Mouse (Mus musculus) hindbrain, embryonic 13.5 days (tissue): ENCODE results near the gene Ndufs2. TPM values are rescaled to one million over a fixed set of nuclear protein-coding genes. Genes with fewer than 3 reads are reported as not detected.

ENCODE experiments used
- ATAC-seq: fragments of 200-750 bp; cut with Nextera tagmentation; 2 replicates; pipeline ENCODE4 v1.8.0; 2017; ENCODE audit warnings: moderate TSS enrichment; ENCODE audit not compliant: low FRiP score
- H3K27ac ChIP-seq: fragments of 300-500 bp; sonication (generic); 2 replicates; pipeline ENCODE4 v1.5.1; 2015; ENCODE audit warnings: inconsistent platforms, mild to moderate bottlenecking, moderate library complexity
- H3K27me3 ChIP-seq: fragments of 300-500 bp; sonication (generic); 2 replicates; pipeline ENCODE4 v1.6.1; 2015; ENCODE audit warnings: mild to moderate bottlenecking, inconsistent platforms
- H3K36me3 ChIP-seq: fragments of 300-500 bp; sonication (generic); 2 replicates; pipeline ENCODE4 v1.6.1; 2015; ENCODE audit warnings: mild to moderate bottlenecking, inconsistent platforms
- H3K4me1 ChIP-seq: fragments of 300-500 bp; sonication (generic); replicated peaks from 2 replicates; pipeline ENCODE4 v1.6.1; 2015; ENCODE audit warnings: inconsistent platforms
- H3K4me2 ChIP-seq: fragments of 300-500 bp; sonication (generic); 2 replicates; pipeline ENCODE4 v1.6.1; 2015; ENCODE audit warnings: inconsistent platforms, mild to moderate bottlenecking, moderate library complexity
- H3K4me3 ChIP-seq: fragments of 300-500 bp; sonication (generic); 2 replicates; pipeline ENCODE4 v1.5.1; 2015; ENCODE audit warnings: mild to moderate bottlenecking, inconsistent platforms
- H3K9ac ChIP-seq: fragments of 300-500 bp; sonication (generic); 2 replicates; pipeline ENCODE4 v1.6.1; 2015; ENCODE audit warnings: mild to moderate bottlenecking, inconsistent platforms
- H3K9me3 ChIP-seq: fragments of 300-500 bp; sonication (generic); 2 replicates; pipeline ENCODE4 v1.6.1; 2016; ENCODE audit warnings: inconsistent platforms
- WGBS: fragments of 180-500 bp; shearing (Covaris S2); methylation state at CpG from one replicate; pipeline ENCODE4 v1.1.7; 2015; 5-methylcytosine and 5-hydroxymethylcytosine counted together
- polyA plus RNA-seq: library from polyadenylated mRNA; unstranded; fragments of >200 nt; fragmentation: Nextera tagmentation; extraction: Ambion mirVana; gene quantifications from 2 replicates; pipeline ENCODE4 v1.2.1, GENCODE M21; 2015

The Ndufs2 gene
- polyA plus RNA-seq, 1 experiment from 2014 or later = 222 TPM

GRCm38 (mm10) chr1:171232800-171233730, 18.1 kb downstream of the Ndufs2 start:
- ATAC-seq = no peak
- Histone ChIP-seq H3K27ac (no peak overlapping the region), H3K27me3 (no peaks in the 10 kb centered on the region), H3K9me3 (no peaks in the 10 kb centered on the region), H3K36me3 (peaks cover 49% of the 10 kb centered on the region), H3K4me1 (no peaks in the 10 kb centered on the region), H3K4me3 (no peak overlapping the region), H3K9ac (0 out of 2 replicates have a peak overlapping the region, but pooled peaks have one; percentile 19), H3K4me2 (no peak overlapping the region)
- 87% methylated on average over 12 of the region's 12 CpGs for WGBS

GRCm38 (mm10) chr1:171232348-171232747, 18.8 kb downstream of the Ndufs2 start:
- no peak overlapping the region for H3K4me3 ChIP-seq
- H3K9me3 ChIP-seq = no peaks in the 10 kb centered on the region
- H3K27me3 ChIP-seq = no peaks in the 10 kb centered on the region
- no peak overlapping the region for H3K27ac ChIP-seq
- WGBS = 91% methylated on average over 5 of the region's 5 CpGs
- H3K9ac ChIP-seq = no peak overlapping the region
- H3K4me1 ChIP-seq = no peaks in the 10 kb centered on the region
- H3K36me3 ChIP-seq = peaks cover 42% of the 10 kb centered on the region
- H3K4me2 ChIP-seq = no peak overlapping the region
- ATAC-seq = no peak

- H3K4me1 ChIP-seq = no peaks in the 10 kb centered on the region
- 77% methylated on average over 4 of the region's 4 CpGs for WGBS
Observed at GRCm38 (mm10) chr1:171231844-171232243, 19.3 kb downstream of the Ndufs2 start.

GRCm38 (mm10) chr1:171230215-171230614, 21.0 kb downstream of the Ndufs2 start:
- WGBS = 64% methylated on average over 3 of the region's 3 CpGs
- H3K4me3 ChIP-seq = no peak overlapping the region
- no peak for ATAC-seq
- no peaks in the 10 kb centered on the region for H3K27me3 ChIP-seq
- no peak overlapping the region for H3K4me2 ChIP-seq
- H3K4me1 ChIP-seq = no peaks in the 10 kb centered on the region
- peaks cover 21% of the 10 kb centered on the region for H3K36me3 ChIP-seq
- no peaks in the 10 kb centered on the region for H3K9me3 ChIP-seq
- H3K27ac ChIP-seq = no peak overlapping the region
- H3K9ac ChIP-seq = no peak overlapping the region

More at GRCm38 (mm10) chr1:171231844-171232243, 19.3 kb downstream of the Ndufs2 start:
- Histone ChIP-seq H3K36me3 (peaks cover 37% of the 10 kb centered on the region), H3K27ac (no peak overlapping the region), H3K4me2 (no peak overlapping the region), H3K4me3 (no peak overlapping the region), H3K27me3 (no peaks in the 10 kb centered on the region), H3K9me3 (no peaks in the 10 kb centered on the region), H3K9ac (no peak overlapping the region)
- no peak for ATAC-seq

- no peak overlapping the region for H3K27ac ChIP-seq
- H3K4me3 ChIP-seq = no peak overlapping the region
- no peak overlapping the region for H3K9ac ChIP-seq
- 66% methylated on average over 6 of the region's 6 CpGs for whole genome bisulfite sequencing
- H3K27me3 ChIP-seq = no peaks in the 10 kb centered on the region
- H3K4me1 ChIP-seq = no peaks in the 10 kb centered on the region
- ATAC-seq = no peak
- peaks cover 16% of the 10 kb centered on the region for H3K36me3 ChIP-seq
- H3K9me3 ChIP-seq = no peaks in the 10 kb centered on the region
- H3K4me2 ChIP-seq = no peak overlapping the region
Observed at GRCm38 (mm10) chr1:171229750-171230149, 21.4 kb downstream of the Ndufs2 start.

- Histone ChIP-seq H3K27me3 (no peaks in the 10 kb centered on the region), H3K27ac (no peak overlapping the region), H3K4me3 (no peak overlapping the region), H3K9me3 (no peaks in the 10 kb centered on the region), H3K4me1 (peaks cover 3% of the 10 kb centered on the region; the same call in 1 of the 2 replicates), H3K4me2 (no peak overlapping the region), H3K9ac (no peak overlapping the region), H3K36me3 (no peaks in the 10 kb centered on the region)
- 79% methylated on average over 1 of the region's 1 CpGs for WGBS
- no peak for ATAC-seq
Observed at GRCm38 (mm10) chr1:171227879-171228278, 23.3 kb downstream of the Ndufs2 start.

- WGBS = 48% methylated on average over 4 of the region's 4 CpGs
- H3K4me1 ChIP-seq = peaks cover 6% of the 10 kb centered on the region; the same call in 1 of the 2 replicates
- no peaks in the 10 kb centered on the region for H3K9me3 ChIP-seq
- no peak overlapping the region for H3K27ac ChIP-seq
- no peak overlapping the region for H3K9ac ChIP-seq
- no peaks in the 10 kb centered on the region for H3K27me3 ChIP-seq
- ATAC-seq = no peak
- no peak overlapping the region for H3K4me2 ChIP-seq
- no peak overlapping the region for H3K4me3 ChIP-seq
- H3K36me3 ChIP-seq = no peaks in the 10 kb centered on the region
Observed at GRCm38 (mm10) chr1:171226780-171227179, 24.4 kb downstream of the Ndufs2 start.

GRCm38 (mm10) chr1:171224857-171225256, 26.3 kb downstream of the Ndufs2 start, which contains the start of gene Apoa2:
Apoa2 (plus strand) TSS chr1:171225054.
- peaks cover 3% of the 10 kb centered on the region for H3K36me3 ChIP-seq
- H3K27me3 ChIP-seq = no peaks in the 10 kb centered on the region
- no peaks in the 10 kb centered on the region for H3K9me3 ChIP-seq
- peaks cover 18% of the 10 kb centered on the region for H3K4me1 ChIP-seq
- no peak for ATAC-seq
- no peak within 1 kb of the TSS for H3K4me3 ChIP-seq
- H3K27ac ChIP-seq = no peak within 1 kb of the TSS
- no peak within 1 kb of the TSS for H3K4me2 ChIP-seq
- no peak within 1 kb of the TSS for H3K9ac ChIP-seq
- 81% methylated on average over 5 of the region's 5 CpGs for WGBS

- 89% methylated on average over 2 of the region's 2 CpGs for WGBS
- Histone ChIP-seq H3K4me2 (no peak overlapping the region), H3K36me3 (peaks cover 12% of the 10 kb centered on the region), H3K4me1 (peaks cover 18% of the 10 kb centered on the region), H3K27me3 (no peaks in the 10 kb centered on the region), H3K4me3 (no peak overlapping the region), H3K27ac (no peak overlapping the region), H3K9ac (no peak overlapping the region), H3K9me3 (no peaks in the 10 kb centered on the region)
- ATAC-seq = no peak
Observed at GRCm38 (mm10) chr1:171223796-171224195, 27.4 kb downstream of the Ndufs2 start.

- peak overlapping the region; percentile 86 for H3K4me2 ChIP-seq
- H3K27ac ChIP-seq = peak overlapping the region; percentile 77; the same call in 1 of the 2 replicates
- WGBS = 86% methylated on average over 6 of the region's 6 CpGs
- peaks cover 18% of the 10 kb centered on the region for H3K36me3 ChIP-seq
- peaks cover 18% of the 10 kb centered on the region for H3K4me1 ChIP-seq
- no peak overlapping the region for H3K9ac ChIP-seq
- peak overlapping the region; percentile 60 for H3K4me3 ChIP-seq
- no peaks in the 10 kb centered on the region for H3K9me3 ChIP-seq
- no peak for ATAC-seq
- no peaks in the 10 kb centered on the region for H3K27me3 ChIP-seq
Observed at GRCm38 (mm10) chr1:171223168-171223567, 28.0 kb downstream of the Ndufs2 start.

GRCm38 (mm10) chr1:171222238-171223155, 28.7 kb downstream of the Ndufs2 start, which contains the start of gene Tomm40l:
Tomm40l (minus strand) TSS chr1:171222514.
- H3K4me3 ChIP-seq = peak within 1 kb of the TSS; percentile 60
- H3K27me3 ChIP-seq = no peaks in the 10 kb centered on the region
- peak within 1 kb of the TSS; percentile 77 for H3K27ac ChIP-seq
- no peaks in the 10 kb centered on the region for H3K9me3 ChIP-seq
- peak; percentile 96 for ATAC-seq
- peak within 1 kb of the TSS; percentile 77 for H3K9ac ChIP-seq
- H3K4me1 ChIP-seq = peaks cover 18% of the 10 kb centered on the region
- peak within 1 kb of the TSS; percentile 86 for H3K4me2 ChIP-seq
- WGBS = 1% methylated on average over 28 of the region's 28 CpGs
- H3K36me3 ChIP-seq = peaks cover 20% of the 10 kb centered on the region
